Mouse (Mus musculus): ENCODE measurements around the gene Isyna1. TPM values are rescaled to one million over a fixed set of nuclear protein-coding genes. Genes with fewer than 3 reads are reported as not detected.

The Isyna1 gene
- total RNA-seq, 4 experiments from 2014 or later = 54.5 to 60.3 (median 56.5) TPM

GRCm38 (mm10) chr8:70602139-70602811 lies 8.1 kb downstream of the Isyna1 start:
- DNase-seq (ENCODE audit: low spot score in 2 of 2) = peak in 1 of 2 experiments; percentile 9

- DNase-seq (ENCODE audit: low spot score in 2 of 2) = peak in 1 of 2 experiments; percentile 17
These were observed 10.4 kb downstream of the Isyna1 start for GRCm38 (mm10) chr8:70604558-70604957.

- peak in 1 of 2 experiments; percentile 27 for DNase-seq (ENCODE audit: low spot score in 2 of 2)
These were observed 12.0 kb downstream of the Isyna1 start for GRCm38 (mm10) chr8:70605871-70606779.

GRCm38 (mm10) chr8:70606780-70607602 lies 12.8 kb downstream of the Isyna1 start:
- DNase-seq (ENCODE audit: low spot score in 2 of 2) = peak in 1 of 2 experiments; percentile 28

- no peak for DNase-seq (ENCODE audit: low spot score in 2 of 2)
These were observed 13.4 kb downstream of the Isyna1 start for GRCm38 (mm10) chr8:70607603-70607897.

GRCm38 (mm10) chr8:70607898-70608748 lies 13.9 kb downstream of the Isyna1 start:
- DNase-seq (ENCODE audit: low spot score in 2 of 2) = peak in 1 of 2 experiments; percentile 66

- DNase-seq (ENCODE audit: low spot score in 2 of 2) = peak in 1 of 2 experiments; percentile 38
These were observed 14.7 kb downstream of the Isyna1 start, which contains the start of gene Ssbp4 for GRCm38 (mm10) chr8:70608749-70609367. Gene Ssbp4 (minus strand): TSS chr8:70608872.

- DNase-seq (ENCODE audit: low spot score in 2 of 2) = peak in 1 of 2 experiments; percentile 82
These were observed 15.2 kb downstream of the Isyna1 start for GRCm38 (mm10) chr8:70609368-70609848.

GRCm38 (mm10) chr8:70609849-70610795 lies 15.9 kb downstream of the Isyna1 start:
- DNase-seq (ENCODE audit: low spot score in 2 of 2) = peak in 1 of 2 experiments; percentile 93

GRCm38 (mm10) chr8:70610796-70611771 lies 16.9 kb downstream of the Isyna1 start:
- DNase-seq (ENCODE audit: low spot score in 2 of 2) = peak in 1 of 2 experiments; percentile 33

GRCm38 (mm10) chr8:70611849-70612248 lies 17.7 kb downstream of the Isyna1 start:
- peak in 1 of 2 experiments; percentile 88 for DNase-seq (ENCODE audit: low spot score in 2 of 2)

- no peak for DNase-seq (ENCODE audit: low spot score in 2 of 2)
These were observed 19.6 kb downstream of the Isyna1 start for GRCm38 (mm10) chr8:70613763-70614162.

- no peak for DNase-seq (ENCODE audit: low spot score in 2 of 2)
These were observed 20.3 kb downstream of the Isyna1 start for GRCm38 (mm10) chr8:70614469-70614868.

- no peak for DNase-seq (ENCODE audit: low spot score in 2 of 2)
These were observed 21.1 kb downstream of the Isyna1 start for GRCm38 (mm10) chr8:70615281-70615680.

GRCm38 (mm10) chr8:70615894-70616293 lies 21.7 kb downstream of the Isyna1 start, which contains the start of gene Lrrc25:
Gene Lrrc25 (plus strand): TSS chr8:70616155.
- DNase-seq (ENCODE audit: low spot score in 2 of 2) = no peak

- DNase-seq (ENCODE audit: low spot score in 2 of 2) = no peak
These were observed 22.5 kb downstream of the Isyna1 start for GRCm38 (mm10) chr8:70616645-70617044.

GRCm38 (mm10) chr8:70617985-70618384 lies 23.8 kb downstream of the Isyna1 start:
- DNase-seq (ENCODE audit: low spot score in 2 of 2) = no peak

Data from left cerebral cortex, adult 8-10 months (tissue).